Mouse (Mus musculus) embryonic stem cell, embryonic (primary cell): ENCODE data around the gene Kcnip4.

Experiments used
- CTCF ChIA-PET, 4 experiments: fragments of 300-600 bp in 2 of 4; fragments of 350-600 bp in 2 of 4; sonication (Branson Sonifier 250); formaldehyde crosslinking; loops; one replicate each; lab custom pipeline; 2022; ENCODE audit warnings: inconsistent platforms in 2 of 4; lab: Charles Lee
- POLR2A ChIA-PET, 4 experiments: fragments of 300-600 bp in 2 of 4; fragments of 350-600 bp in 2 of 4; sonication (Branson Sonifier 250); formaldehyde crosslinking; loops; one replicate each; lab custom pipeline; 2022; ENCODE audit warnings: antibody characterized with exemption in 4 of 4, inconsistent platforms in 1 of 4; lab: Charles Lee

The Kcnip4 gene

GRCm38 (mm10) chr5:49057636-49058340 lies 466.9 kb downstream of the Kcnip4 start:
- POLR2A ChIA-PET, result no interaction called here
- CTCF ChIA-PET, result no interaction called here

GRCm38 (mm10) chr5:49047960-49048359 lies 476.7 kb downstream of the Kcnip4 start:
- ChIA-PET CTCF (no interaction called here), POLR2A (no interaction called here)

- ChIA-PET POLR2A (no interaction called here), CTCF (no interaction called here)
Observed at GRCm38 (mm10) chr5:49041259-49041845, 483.4 kb downstream of the Kcnip4 start.

GRCm38 (mm10) chr5:48997359-48997758 lies 527.3 kb downstream of the Kcnip4 start:
- ChIA-PET CTCF (interaction anchor here in 1 of 4 experiments (0.6 kb wide), 1 partner anchor 634 kb away, joined by 10 read pairs; no protein-coding TSS in a partner anchor), POLR2A (no interaction called here)

- ChIA-PET POLR2A (no interaction called here), CTCF (no interaction called here)
Observed at GRCm38 (mm10) chr5:48989145-48989659, 535.5 kb downstream of the Kcnip4 start.

GRCm38 (mm10) chr5:48942378-48943088 lies 582.2 kb downstream of the Kcnip4 start:
- POLR2A ChIA-PET, result no interaction called here
- CTCF ChIA-PET, result no interaction called here

- ChIA-PET POLR2A (no interaction called here), CTCF (no interaction called here)
Observed at GRCm38 (mm10) chr5:48931881-48932280, 592.8 kb downstream of the Kcnip4 start.

GRCm38 (mm10) chr5:48890216-48890615 lies 634.5 kb downstream of the Kcnip4 start:
- ChIA-PET POLR2A (interaction anchor here in 1 of 4 experiments (0.7 kb wide), 1 partner anchor 893 kb away, joined by 5 read pairs; no protein-coding TSS in a partner anchor), CTCF (no interaction called here)

GRCm38 (mm10) chr5:48889395-48890194 lies 635.1 kb downstream of the Kcnip4 start:
- POLR2A ChIA-PET, result interaction anchor here in 1 of 4 experiments (0.7 kb wide), 1 partner anchor 893 kb away, joined by 5 read pairs; no protein-coding TSS in a partner anchor

GRCm38 (mm10) chr5:48878081-48878480 lies 646.6 kb downstream of the Kcnip4 start:
- ChIA-PET CTCF (no interaction called here), POLR2A (no interaction called here)

More at GRCm38 (mm10) chr5:48889395-48890194, 635.1 kb downstream of the Kcnip4 start:
- CTCF ChIA-PET, result no interaction called here

GRCm38 (mm10) chr5:48864268-48864967 lies 660.3 kb downstream of the Kcnip4 start:
- POLR2A ChIA-PET, result no interaction called here
- CTCF ChIA-PET, result no interaction called here

- ChIA-PET CTCF (no interaction called here), POLR2A (no interaction called here)
Observed at GRCm38 (mm10) chr5:48840971-48841370, 683.7 kb downstream of the Kcnip4 start.

- CTCF ChIA-PET, result no interaction called here
- POLR2A ChIA-PET, result no interaction called here
Observed at GRCm38 (mm10) chr5:48795526-48795925, 729.2 kb downstream of the Kcnip4 start.

GRCm38 (mm10) chr5:48779376-48779775 lies 745.3 kb downstream of the Kcnip4 start:
- CTCF ChIA-PET, result no interaction called here
- POLR2A ChIA-PET, result no interaction called here

GRCm38 (mm10) chr5:48748613-48749012 lies 776.1 kb downstream of the Kcnip4 start:
- CTCF ChIA-PET, result no interaction called here
- POLR2A ChIA-PET, result no interaction called here

- POLR2A ChIA-PET, result no interaction called here
- CTCF ChIA-PET, result no interaction called here
Observed at GRCm38 (mm10) chr5:48737640-48738039, 787.1 kb downstream of the Kcnip4 start.

- CTCF ChIA-PET, result no interaction called here
- POLR2A ChIA-PET, result no interaction called here
Observed at GRCm38 (mm10) chr5:48718166-48718565, 806.5 kb downstream of the Kcnip4 start.

GRCm38 (mm10) chr5:48705997-48706396 lies 818.7 kb downstream of the Kcnip4 start:
- POLR2A ChIA-PET, result no interaction called here
- CTCF ChIA-PET, result no interaction called here

GRCm38 (mm10) chr5:48687068-48687467 lies 837.6 kb downstream of the Kcnip4 start:
- ChIA-PET POLR2A (no interaction called here), CTCF (no interaction called here)
